Mouse (Mus musculus) neural tube, embryonic 13.5 days (tissue): ENCODE measurements around the gene Paics. TPM values are rescaled to one million over a fixed set of nuclear protein-coding genes. Genes with fewer than 3 reads are reported as not detected.
A peak's percentile ranks its signal among the peaks of the same experiment; 100 is the strongest.

Source experiments
- ATAC-seq: fragments of 200-750 bp; cut with Nextera tagmentation; 2 replicates; pipeline ENCODE4 v1.8.0; 2017; ENCODE audit warnings: low read depth, mild to moderate bottlenecking, moderate TSS enrichment, moderate library complexity
- H3K27ac ChIP-seq: fragments of 300-500 bp; sonication (generic); replicated peaks from 2 replicates; pipeline ENCODE4 v1.5.1; 2015; ENCODE audit warnings: moderate library complexity, mild to moderate bottlenecking, inconsistent platforms
- H3K27me3 ChIP-seq: fragments of 300-500 bp; sonication (generic); 2 replicates; pipeline ENCODE4 v1.6.1; 2015; ENCODE audit warnings: mild to moderate bottlenecking, inconsistent platforms
- H3K36me3 ChIP-seq: fragments of 300-500 bp; sonication (generic); 2 replicates; pipeline ENCODE4 v1.6.1; 2015; ENCODE audit warnings: mild to moderate bottlenecking, inconsistent platforms
- H3K4me1 ChIP-seq: fragments of 300-500 bp; sonication (generic); replicated peaks from 2 replicates; pipeline ENCODE4 v1.6.1; 2015; ENCODE audit warnings: inconsistent platforms
- H3K4me2 ChIP-seq: fragments of 300-500 bp; sonication (generic); 2 replicates; pipeline ENCODE4 v1.6.1; 2015; ENCODE audit warnings: inconsistent platforms, mild to moderate bottlenecking, moderate library complexity
- H3K4me3 ChIP-seq: fragments of 300-500 bp; sonication (generic); 2 replicates; pipeline ENCODE4 v1.5.1; 2015; ENCODE audit warnings: mild to moderate bottlenecking, inconsistent platforms
- H3K9ac ChIP-seq: fragments of 300-500 bp; sonication (generic); 2 replicates; pipeline ENCODE4 v1.6.1; 2015; ENCODE audit warnings: moderate library complexity, mild to moderate bottlenecking, inconsistent platforms
- H3K9me3 ChIP-seq: fragments of 300-500 bp; sonication (generic); 2 replicates; pipeline ENCODE4 v1.6.1; 2016; ENCODE audit warnings: inconsistent platforms
- WGBS: fragments of 180-500 bp; shearing (Covaris S2); methylation state at CpG from one replicate; pipeline ENCODE4 v1.1.7; 2015; 5-methylcytosine and 5-hydroxymethylcytosine counted together
- polyA plus RNA-seq: library from polyadenylated mRNA; unstranded; fragments of >200 nt; fragmentation: Nextera tagmentation; extraction: Ambion mirVana; gene quantifications from 2 replicates; pipeline ENCODE4 v1.2.1, GENCODE M21; 2015

The Paics gene
- polyA plus RNA-seq, 1 experiment from 2014 or later = 178 TPM

DNA sequence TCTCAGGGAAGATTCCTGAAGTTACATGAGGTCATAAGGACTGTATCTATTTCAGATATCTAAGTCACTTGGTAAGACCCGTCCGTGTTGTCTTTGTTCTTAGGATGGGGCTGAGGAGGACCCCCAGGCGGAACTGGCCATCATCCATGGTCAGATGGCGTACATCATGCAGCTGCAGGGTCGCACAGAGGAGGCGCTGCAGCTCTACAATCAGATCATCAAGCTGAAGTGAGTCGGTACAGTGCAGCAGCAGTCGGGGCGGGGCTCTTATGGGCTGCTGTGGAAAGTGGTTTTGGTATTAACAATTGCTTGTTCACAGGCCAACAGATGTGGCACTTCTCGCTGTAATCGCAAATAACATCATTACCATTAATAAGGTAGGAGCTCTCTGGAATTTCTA is 32.9 kb downstream of the Paics start:
- Histone ChIP-seq H3K4me3 (no peak overlapping the region), H3K36me3 (peaks cover 80% of the 10 kb centered on the region), H3K27ac (no peak overlapping the region), H3K9ac (no peak overlapping the region), H3K9me3 (no peaks in the 10 kb centered on the region), H3K4me2 (no peak overlapping the region), H3K27me3 (no peaks in the 10 kb centered on the region), H3K4me1 (no peaks in the 10 kb centered on the region)
- WGBS = 91% methylated on average over 11 of the region's 11 CpGs
- ATAC-seq = no peak

DNA sequence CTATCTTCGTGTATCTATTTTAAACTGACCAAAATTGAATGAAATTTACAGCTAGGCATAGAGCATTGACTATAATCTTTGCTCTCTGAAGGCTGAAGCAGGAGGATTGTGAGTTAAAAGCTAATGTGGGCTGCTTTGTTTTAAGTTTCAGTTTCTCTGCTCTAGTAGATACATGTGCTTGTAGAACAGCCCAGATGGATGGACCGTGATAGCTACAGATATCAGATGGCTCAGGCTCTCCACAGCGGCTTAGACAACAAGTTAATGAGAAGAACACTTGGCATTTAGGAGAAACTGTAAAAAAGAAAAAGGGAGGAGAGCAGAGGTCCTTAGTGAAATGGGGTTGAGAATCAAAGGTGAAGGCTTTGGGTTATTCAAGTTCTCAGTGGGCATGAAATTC is 39.7 kb downstream of the Paics start:
- no peaks in the 10 kb centered on the region for H3K27me3 ChIP-seq
- no peak overlapping the region for H3K9ac ChIP-seq
- H3K27ac ChIP-seq = no peak overlapping the region
- H3K4me2 ChIP-seq = no peak overlapping the region
- no peak for ATAC-seq
- no peaks in the 10 kb centered on the region for H3K4me1 ChIP-seq
- WGBS = 96% methylated on average over 3 of the region's 3 CpGs
- H3K4me3 ChIP-seq = no peak overlapping the region
- peaks cover 86% of the 10 kb centered on the region for H3K36me3 ChIP-seq
- no peaks in the 10 kb centered on the region for H3K9me3 ChIP-seq

DNA sequence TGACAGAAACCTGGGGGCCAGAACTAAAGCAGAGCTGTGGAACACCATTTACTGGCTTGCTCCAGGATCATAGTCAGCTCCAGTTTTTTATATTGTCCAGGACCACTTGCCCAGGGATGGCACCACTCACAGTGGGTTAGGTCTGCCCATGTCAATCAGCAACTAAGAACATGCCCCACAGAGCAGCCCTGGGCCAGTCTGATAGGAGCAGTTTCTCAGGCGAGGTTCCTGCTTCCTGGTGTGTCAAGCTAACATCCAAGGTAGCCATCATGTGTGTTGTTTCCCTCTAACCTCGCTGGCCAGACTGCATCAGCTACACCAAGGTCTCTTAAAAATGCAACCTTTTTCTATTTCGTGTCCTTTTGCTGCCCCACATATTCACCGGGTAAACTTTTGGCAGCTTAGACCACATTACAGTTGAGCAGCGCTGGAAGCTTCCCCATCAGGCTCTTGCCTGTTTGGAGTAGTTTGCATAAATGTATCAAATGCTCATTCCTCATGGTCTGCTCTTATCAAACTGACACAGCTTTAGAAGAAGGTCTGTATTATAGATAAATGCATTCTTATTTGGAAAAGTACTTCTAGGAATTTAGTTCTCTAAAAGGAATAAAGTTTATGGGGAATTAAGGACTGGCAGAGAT is 42.2 kb downstream of the Paics start:
- Histone ChIP-seq H3K9ac (no peak overlapping the region), H3K4me3 (no peak overlapping the region), H3K27ac (no peak overlapping the region), H3K27me3 (no peaks in the 10 kb centered on the region), H3K9me3 (no peaks in the 10 kb centered on the region), H3K4me1 (no peaks in the 10 kb centered on the region), H3K4me2 (no peak overlapping the region), H3K36me3 (peaks cover 89% of the 10 kb centered on the region)
- 92% methylated on average over 5 of the region's 5 CpGs for WGBS
- ATAC-seq = no peak

DNA sequence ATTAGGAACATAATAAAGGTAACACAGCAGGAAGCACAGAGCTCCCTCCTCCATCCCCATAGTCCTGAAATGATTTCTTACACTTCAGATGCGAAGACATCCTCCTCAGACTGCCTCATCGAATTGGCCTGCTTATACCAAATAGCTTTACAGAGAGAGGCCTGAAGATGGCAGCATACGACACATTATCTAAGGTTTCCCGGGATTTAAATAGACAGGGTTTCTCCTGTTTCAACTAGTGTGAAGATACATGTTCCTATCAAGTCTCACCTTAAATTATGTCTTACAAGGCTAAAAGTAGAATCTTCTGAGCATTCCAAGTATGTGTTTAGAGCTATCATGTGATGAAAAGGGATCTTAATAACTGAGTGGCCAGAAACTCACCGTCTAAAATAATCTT is 47.3 kb downstream of the Paics start:
- peaks cover 72% of the 10 kb centered on the region for H3K36me3 ChIP-seq
- H3K9ac ChIP-seq = no peak overlapping the region
- no peaks in the 10 kb centered on the region for H3K4me1 ChIP-seq
- no peak overlapping the region for H3K4me3 ChIP-seq
- H3K27me3 ChIP-seq = no peaks in the 10 kb centered on the region
- H3K4me2 ChIP-seq = no peak overlapping the region
- no peaks in the 10 kb centered on the region for H3K9me3 ChIP-seq
- 50% methylated on average over 5 of the region's 5 CpGs for WGBS
- H3K27ac ChIP-seq = no peak overlapping the region
- ATAC-seq = peak; percentile 36; the same call in 1 of the 2 replicates

DNA sequence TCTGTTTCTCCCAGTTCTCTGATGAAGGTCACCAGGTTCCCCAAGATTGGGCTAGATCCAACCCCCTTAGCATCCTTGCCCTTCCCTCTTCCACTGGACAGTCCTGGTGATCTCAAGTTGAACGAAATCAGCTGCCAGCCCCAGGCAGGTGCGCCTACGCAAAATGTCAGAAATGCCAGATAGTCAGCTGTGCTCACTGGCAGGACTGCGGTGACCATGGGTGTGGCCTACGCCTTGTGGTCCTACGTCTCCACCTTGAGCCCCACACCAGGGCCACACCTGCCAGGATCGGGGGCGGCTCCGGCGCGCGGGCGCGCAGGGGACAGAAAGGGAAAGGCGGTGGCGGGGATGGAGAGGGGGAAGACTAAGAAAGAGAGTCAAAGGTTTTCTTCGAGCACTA is 50.1 kb downstream of the Paics start:
- Histone ChIP-seq H3K4me2 (no peak overlapping the region), H3K4me3 (no peak overlapping the region), H3K4me1 (no peaks in the 10 kb centered on the region), H3K9me3 (no peaks in the 10 kb centered on the region), H3K27me3 (no peaks in the 10 kb centered on the region), H3K9ac (no peak overlapping the region), H3K36me3 (peaks cover 45% of the 10 kb centered on the region), H3K27ac (no peak overlapping the region)
- no peak for ATAC-seq
- WGBS = 91% methylated on average over 17 of the region's 17 CpGs

DNA sequence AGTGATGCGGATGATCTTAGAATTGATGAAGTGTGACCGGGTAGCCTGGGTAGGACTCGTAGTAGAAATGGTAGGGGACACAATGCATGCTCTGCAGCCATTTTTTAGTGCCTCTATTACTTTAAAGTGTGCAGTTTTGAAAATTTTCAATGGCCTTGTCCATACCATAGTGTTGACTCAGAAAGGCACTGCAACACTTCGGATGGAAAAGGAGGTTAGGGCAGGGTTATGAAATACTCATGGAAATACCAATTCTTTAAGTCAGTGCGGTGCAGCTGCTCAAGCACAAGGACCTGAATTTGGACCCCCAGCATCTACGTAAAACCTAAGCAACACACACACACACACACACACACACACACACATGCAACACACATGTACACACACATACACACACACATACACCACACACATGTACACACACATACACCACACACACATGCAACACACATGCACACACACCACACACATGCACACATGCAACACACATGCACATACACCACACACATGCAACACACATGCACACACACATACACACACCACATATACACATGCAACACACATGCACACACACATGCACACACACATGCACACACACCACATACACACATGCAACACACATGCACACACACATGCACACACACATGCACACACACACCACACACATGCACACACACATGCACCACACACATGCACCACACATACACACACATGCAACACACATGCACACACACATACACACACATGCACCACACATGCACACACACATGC is 53.1 kb downstream of the Paics start, which contains the start of gene Arl9:
Arl9 (plus strand) TSS at position 5 of the 771 bp plus-strand sequence.
- no peak within 1 kb of the TSS for H3K9ac ChIP-seq
- H3K4me1 ChIP-seq = no peaks in the 10 kb centered on the region
- no peak for ATAC-seq
- H3K27ac ChIP-seq = no peak within 1 kb of the TSS
- no peak within 1 kb of the TSS for H3K4me3 ChIP-seq
- H3K9me3 ChIP-seq = no peaks in the 10 kb centered on the region
- WGBS = 95% methylated on average over 6 of the region's 6 CpGs
- no peaks in the 10 kb centered on the region for H3K27me3 ChIP-seq
- H3K36me3 ChIP-seq = peaks cover 20% of the 10 kb centered on the region
- no peak within 1 kb of the TSS for H3K4me2 ChIP-seq

DNA sequence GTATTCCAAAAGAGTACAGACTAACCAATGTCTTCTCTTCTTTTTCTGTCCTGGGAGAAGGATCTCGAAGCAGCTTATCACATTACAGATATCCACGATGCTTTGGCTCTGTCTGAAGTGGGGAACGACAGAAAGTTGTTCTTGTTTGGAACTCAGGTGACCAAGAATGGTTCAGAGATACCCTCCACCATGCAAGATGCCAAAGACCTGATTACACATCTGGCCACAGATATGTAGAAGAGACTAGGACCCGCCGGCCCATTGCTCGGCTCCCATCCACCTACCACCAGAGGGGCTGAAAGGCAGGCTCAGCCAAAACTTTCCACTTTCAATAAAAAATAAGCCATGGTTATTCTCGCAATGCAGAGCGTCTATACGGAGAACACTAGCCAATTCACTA is 59.2 kb downstream of the Paics start:
- H3K4me2 ChIP-seq = no peak overlapping the region
- ATAC-seq = no peak
- H3K4me1 ChIP-seq = no peaks in the 10 kb centered on the region
- H3K9ac ChIP-seq = no peak overlapping the region
- H3K9me3 ChIP-seq = no peaks in the 10 kb centered on the region
- WGBS = 90% methylated on average over 9 of the region's 9 CpGs
- H3K27me3 ChIP-seq = no peaks in the 10 kb centered on the region
- no peaks in the 10 kb centered on the region for H3K36me3 ChIP-seq
- no peak overlapping the region for H3K4me3 ChIP-seq
- no peak overlapping the region for H3K27ac ChIP-seq

DNA sequence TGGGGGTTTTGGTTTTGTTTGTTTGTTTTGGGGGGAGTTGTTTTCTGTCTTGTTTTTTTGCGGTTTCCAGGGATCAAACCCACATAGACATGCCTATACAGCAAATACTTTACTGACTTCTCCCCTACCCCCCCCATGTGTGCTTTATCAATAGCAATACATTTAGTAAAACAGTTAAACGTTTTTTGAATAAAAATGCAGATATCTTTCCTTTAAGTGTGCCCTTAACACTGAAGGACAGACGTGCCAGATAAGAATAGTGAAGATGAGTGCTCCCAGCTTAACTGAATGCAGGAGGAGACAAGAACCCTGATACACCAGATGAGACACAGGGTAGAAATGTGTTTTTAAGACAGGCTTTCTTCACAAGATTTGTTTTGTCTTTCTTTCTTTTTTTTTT is 60.0 kb downstream of the Paics start:
- H3K9me3 ChIP-seq = no peaks in the 10 kb centered on the region
- no peak overlapping the region for H3K4me3 ChIP-seq
- H3K36me3 ChIP-seq = no peaks in the 10 kb centered on the region
- no peak overlapping the region for H3K9ac ChIP-seq
- H3K4me2 ChIP-seq = no peak overlapping the region
- H3K27ac ChIP-seq = no peak overlapping the region
- no peak for ATAC-seq
- 65% methylated on average over 3 of the region's 3 CpGs for WGBS
- H3K4me1 ChIP-seq = no peaks in the 10 kb centered on the region
- H3K27me3 ChIP-seq = no peaks in the 10 kb centered on the region

DNA sequence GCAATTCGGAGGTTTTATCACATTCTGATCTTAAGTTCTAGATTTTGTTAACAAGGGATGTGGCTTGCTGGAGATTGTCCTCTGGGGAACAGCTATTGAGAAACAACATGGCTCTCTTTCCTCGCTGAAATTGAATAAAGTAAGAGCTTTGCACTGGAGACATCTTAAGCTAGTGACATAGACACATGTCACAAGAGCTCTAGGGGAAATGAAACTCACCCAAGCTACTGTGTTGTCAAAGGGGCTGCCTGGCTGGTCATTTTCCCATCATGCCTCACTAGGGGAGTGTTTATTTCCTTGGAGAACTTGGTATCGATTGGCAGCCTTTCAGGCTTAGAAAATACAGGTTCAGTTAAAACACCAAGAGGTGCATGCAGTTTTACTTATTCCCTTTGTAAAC is 62.1 kb downstream of the Paics start:
- Histone ChIP-seq H3K27ac (no peak overlapping the region), H3K4me3 (no peak overlapping the region), H3K9me3 (no peaks in the 10 kb centered on the region), H3K27me3 (0 out of 2 replicates have a peak, but pooled peaks cover 3% of the 10 kb centered on the region), H3K36me3 (no peaks in the 10 kb centered on the region), H3K9ac (no peak overlapping the region), H3K4me1 (no peaks in the 10 kb centered on the region; the same call in 1 of the 2 replicates), H3K4me2 (no peak overlapping the region)
- 82% methylated on average over 3 of the region's 3 CpGs for WGBS
- ATAC-seq = no peak

DNA sequence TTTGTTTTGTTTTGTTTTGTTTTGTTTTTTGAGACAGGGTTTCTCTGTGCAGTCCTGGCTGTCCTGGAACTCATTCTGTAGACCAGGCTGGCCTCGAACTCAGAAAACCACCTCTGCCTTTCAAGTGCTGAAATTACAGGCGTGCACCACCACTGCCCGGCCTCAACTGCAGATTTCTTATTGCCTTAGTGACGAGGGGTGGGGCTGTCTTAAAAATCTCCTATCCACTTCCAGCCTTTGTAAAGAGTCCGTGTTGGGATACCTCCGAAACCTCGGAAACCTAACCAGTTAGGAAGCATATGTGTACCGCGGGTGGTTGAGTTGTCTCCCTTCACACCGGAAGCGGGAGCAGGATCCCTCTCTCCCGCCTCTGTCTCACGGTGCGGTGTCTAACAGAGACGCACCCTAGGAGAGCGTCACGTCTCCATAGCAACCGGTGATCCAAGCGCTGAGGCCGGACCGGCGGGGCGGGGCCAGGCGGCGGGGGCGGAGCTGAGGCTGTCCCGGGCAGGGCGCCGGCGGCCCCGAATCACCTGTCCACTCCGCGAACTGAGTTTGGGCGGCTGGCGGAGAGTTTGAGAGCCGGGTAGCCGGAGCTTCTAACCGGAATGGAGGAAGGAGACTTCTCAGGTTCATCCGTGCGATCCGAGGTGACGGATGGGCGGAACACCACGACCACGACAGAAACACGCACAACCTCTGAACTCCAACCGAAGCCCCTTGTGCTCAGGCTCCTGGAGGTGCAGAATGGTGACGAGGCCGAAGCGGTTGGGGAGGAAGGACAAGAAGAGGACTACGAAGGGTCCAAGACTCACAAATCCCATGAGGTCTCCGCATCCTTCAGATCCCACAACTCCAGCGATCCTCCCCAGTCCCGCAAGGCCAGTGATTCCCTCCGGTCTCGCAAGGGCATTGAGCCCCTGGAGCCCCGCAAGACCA is 64.7 kb downstream of the Paics start, which contains the start of gene Thegl:
Thegl (plus strand) TSS at position 480 of the 939 bp plus-strand sequence.
- Histone ChIP-seq H3K9me3 (no peaks in the 10 kb centered on the region), H3K4me1 (no peaks in the 10 kb centered on the region; the same call in 1 of the 2 replicates), H3K27ac (no peak within 1 kb of the TSS), H3K36me3 (no peaks in the 10 kb centered on the region), H3K4me2 (peak within 1 kb of the TSS; percentile 82), H3K9ac (peak within 1 kb of the TSS; percentile 63), H3K4me3 (peak within 1 kb of the TSS; percentile 59), H3K27me3 (0 out of 2 replicates have a peak, but pooled peaks cover 3% of the 10 kb centered on the region)
- peak; percentile 99 for ATAC-seq
- whole genome bisulfite sequencing = 13% methylated on average over 57 of the region's 57 CpGs
